Comparison of ENCODE assay signal across 8 mouse cellular contexts in the genomic region with DNA sequence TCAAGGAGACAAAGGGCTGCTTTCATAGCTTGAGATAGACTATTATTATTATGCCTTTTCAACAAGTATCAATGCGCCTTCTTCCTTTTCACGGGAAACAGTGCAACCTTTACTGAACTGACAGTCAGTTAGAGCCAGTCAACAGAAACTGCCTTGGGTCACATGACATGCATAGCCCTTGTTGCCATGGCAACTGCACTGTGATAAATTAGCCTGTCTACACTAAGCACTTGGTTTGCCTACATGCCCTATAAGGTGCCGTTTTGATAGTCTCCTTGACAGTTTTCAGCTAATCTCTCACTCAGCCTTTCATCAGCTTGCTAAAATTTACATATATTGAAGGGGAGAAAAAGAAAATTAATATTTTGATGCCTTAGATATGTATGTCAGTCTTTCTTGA.
A peak's percentile ranks its signal among the peaks of the same experiment; 100 is the strongest.
DNase-seq lines count a peak whose midpoint lies in the region; ATAC-seq and TF ChIP-seq lines count a peak whose summit lies in the region.

No protein-coding gene starts in this region.

- WGBS in hindbrain, postnatal 0 days: 16% methylated on average over 3 of the region's 3 CpGs
- WGBS in neural tube, embryonic 12.5 days: 25% methylated on average over 3 of the region's 3 CpGs

- H3K4me1 ChIP-seq in hindbrain, postnatal 0 days (ENCODE audit: insufficient read depth, low read length): no peaks in the 10 kb centered on the region
- H3K4me1 ChIP-seq in neural tube, embryonic 12.5 days: no peaks in the 10 kb centered on the region

- H3K27ac ChIP-seq in hindbrain, postnatal 0 days: peak overlapping the region; percentile 46; the same call in 1 of the 2 replicates
- no peak overlapping the region for H3K27ac ChIP-seq in neural tube, embryonic 12.5 days

- no peak for ATAC-seq in cerebellum, adult (ENCODE audit: insufficient number of reproducible peaks, low FRiP score, low TSS enrichment)
- peak; percentile 97 for ATAC-seq in hindbrain, postnatal 0 days
- peak; percentile 98 for ATAC-seq in neural tube, embryonic 12.5 days (ENCODE audit: low FRiP score, low read depth)

- H3K27me3 ChIP-seq in hindbrain, postnatal 0 days (ENCODE audit: insufficient read depth, low read length): no peaks in the 10 kb centered on the region
- H3K27me3 ChIP-seq in neural tube, embryonic 12.5 days (replicated peaks): no peaks in the 10 kb centered on the region

- no peaks in the 10 kb centered on the region for H3K9me3 ChIP-seq in hindbrain, postnatal 0 days (ENCODE audit: low read length)
- no peaks in the 10 kb centered on the region for H3K9me3 ChIP-seq in neural tube, embryonic 12.5 days

- no peak for TF ChIP-seq CTCF in hindbrain, postnatal 0 days (IDR thresholded peaks at IDR 0.05; ENCODE audit: low read depth)

- peak overlapping the region; percentile 25; the same call in 1 of the 2 replicates for H3K4me2 ChIP-seq in hindbrain, postnatal 0 days (ENCODE audit: low read depth, low read length)
- no peak overlapping the region for H3K4me2 ChIP-seq in neural tube, embryonic 12.5 days (replicated peaks)

- H3K36me3 ChIP-seq in hindbrain, postnatal 0 days (ENCODE audit: insufficient read depth, low read length): no peaks in the 10 kb centered on the region
- no peaks in the 10 kb centered on the region for H3K36me3 ChIP-seq in neural tube, embryonic 12.5 days

- H3K4me3 ChIP-seq in hindbrain, postnatal 0 days (ENCODE audit: low read length): no peak overlapping the region
- H3K4me3 ChIP-seq in neural tube, embryonic 12.5 days: no peak overlapping the region

- no peak overlapping the region for H3K9ac ChIP-seq in hindbrain, postnatal 0 days (replicated peaks; ENCODE audit: low read length)
- no peak overlapping the region for H3K9ac ChIP-seq in neural tube, embryonic 12.5 days

- peak; percentile 18 to 22 for DNase-seq in cerebellum, adult 18-20 months
- DNase-seq in embryo, embryonic 11 days: peak; percentile 90
- DNase-seq in hindbrain, postnatal 0 days (ENCODE audit: low spot score): peak; percentile 95
- no peak for DNase-seq in adrenal gland, adult (ENCODE audit: inconsistent age in 2 of 2, low spot score in 1 of 2)
- DNase-seq in thymus, postnatal 4 days: no peak
- DNase-seq in kidney, adult 11 months: no peak

Comparison
In these comparisons a context has a peak if more than half of its experiments do, and no peak if none do; other contexts are left out.
1. DNase-seq: peak in cerebellum, adult 18-20 months (2 of 2), embryo, embryonic 11 days (single experiment) and hindbrain, postnatal 0 days (single experiment); none in adrenal gland, adult (0 of 2), thymus, postnatal 4 days (single experiment) and kidney, adult 11 months (single experiment).